Mouse (Mus musculus) forebrain, embryonic 16.5 days (tissue): ENCODE data around the gene Cmc1. TPM values are rescaled to one million over a fixed set of nuclear protein-coding genes. Genes with fewer than 3 reads are reported as not detected.

Experiments used
- ATAC-seq: fragments of 200-750 bp; cut with Nextera tagmentation; 2 replicates; pipeline ENCODE4 v1.8.0; 2017; ENCODE audit warnings: mild to moderate bottlenecking, moderate library complexity
- H3K27ac ChIP-seq: fragments of 300-500 bp; sonication (generic); 2 replicates; pipeline ENCODE4 v1.5.1; 2014; ENCODE audit warnings: low read length, control low read depth
- H3K27me3 ChIP-seq: fragments of 300-500 bp; sonication (generic); replicated peaks from 2 replicates; pipeline ENCODE4 v1.6.1; 2014; ENCODE audit warnings: low read length; ENCODE audit not compliant: control insufficient read depth, insufficient read depth
- H3K36me3 ChIP-seq: fragments of 300-500 bp; sonication (generic); 2 replicates; pipeline ENCODE4 v1.6.1; 2014; ENCODE audit not compliant: control insufficient read depth, insufficient read depth
- H3K4me1 ChIP-seq: fragments of 300-500 bp; sonication (generic); replicated peaks from 2 replicates; pipeline ENCODE4 v1.6.1; 2014; ENCODE audit warnings: low read length; ENCODE audit not compliant: control insufficient read depth, insufficient read depth
- H3K4me2 ChIP-seq: fragments of 300-500 bp; sonication (generic); 2 replicates; pipeline ENCODE4 v1.6.1; 2014; ENCODE audit warnings: mild to moderate bottlenecking, low read length, control low read depth
- H3K4me3 ChIP-seq: fragments of 300-500 bp; sonication (generic); replicated peaks from 2 replicates; pipeline ENCODE4 v1.5.1; 2014; ENCODE audit warnings: mild to moderate bottlenecking, low read length, control low read depth
- H3K9ac ChIP-seq: fragments of 300-500 bp; sonication (generic); replicated peaks from 2 replicates; pipeline ENCODE4 v1.6.1; 2014; ENCODE audit warnings: low read depth, low read length, control low read depth
- H3K9me3 ChIP-seq: fragments of 300-500 bp; sonication (generic); 2 replicates; pipeline ENCODE4 v1.6.1; 2016; ENCODE audit warnings: low read length; ENCODE audit not compliant: control insufficient read depth
- WGBS: fragments of 180-500 bp; shearing (Covaris S2); extraction: QIAGEN DNeasy Blood & Tissue Kit; methylation state at CpG from one replicate; pipeline ENCODE4 v1.1.7; 2014; 5-methylcytosine and 5-hydroxymethylcytosine counted together
- polyA plus RNA-seq: library from polyadenylated mRNA; unstranded; fragments of >200 nt; fragmentation: Nextera tagmentation; extraction: Ambion mirVana; gene quantifications from 2 replicates; pipeline ENCODE4 v1.2.1, GENCODE M21; 2015

The Cmc1 gene
- polyA plus RNA-seq, 1 experiment from 2014 or later, result 37.8 TPM

GRCm38 (mm10) chr9:118053286-118053685 lies 96.7 kb downstream of the Cmc1 start:
- H3K9ac ChIP-seq, result no peak overlapping the region
- no peaks in the 10 kb centered on the region for H3K27me3 ChIP-seq
- WGBS, result 37% methylated on average over 1 of the region's 1 CpGs
- no peak overlapping the region for H3K4me2 ChIP-seq
- no peaks in the 10 kb centered on the region for H3K9me3 ChIP-seq
- no peak overlapping the region for H3K4me3 ChIP-seq
- no peak for ATAC-seq
- H3K4me1 ChIP-seq, result no peaks in the 10 kb centered on the region
- H3K36me3 ChIP-seq, result peaks cover 15% of the 10 kb centered on the region
- no peak overlapping the region for H3K27ac ChIP-seq

- H3K4me1 ChIP-seq, result peaks cover 20% of the 10 kb centered on the region
- no peaks in the 10 kb centered on the region for H3K27me3 ChIP-seq
- no peak overlapping the region for H3K4me3 ChIP-seq
- no peak overlapping the region for H3K27ac ChIP-seq
- ATAC-seq, result no peak
- WGBS, result 62% methylated on average over 1 of the region's 1 CpGs
- H3K9ac ChIP-seq, result no peak overlapping the region
- H3K4me2 ChIP-seq, result no peak overlapping the region
- H3K9me3 ChIP-seq, result no peaks in the 10 kb centered on the region
- H3K36me3 ChIP-seq, result peaks cover 2% of the 10 kb centered on the region
Observed at GRCm38 (mm10) chr9:118045011-118045533, 104.9 kb downstream of the Cmc1 start.

DNA sequence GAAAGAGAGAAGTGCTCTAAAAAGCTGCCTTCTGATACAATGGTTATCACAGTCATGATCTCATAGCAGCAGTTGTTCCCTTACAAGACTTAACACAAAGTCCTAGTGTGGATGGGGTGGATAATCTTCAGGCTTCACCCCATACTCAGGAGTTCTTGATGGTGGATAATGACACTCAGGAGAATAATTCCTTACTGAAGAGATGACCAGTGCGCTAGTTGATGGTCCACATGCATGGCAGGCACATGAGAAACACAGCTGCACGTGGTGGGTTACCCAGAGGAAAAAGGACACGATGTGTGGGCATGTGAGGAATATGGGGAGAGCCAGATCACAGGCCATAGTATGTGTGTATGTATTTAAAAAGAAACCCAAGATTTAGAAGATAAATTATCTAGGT lies 106.4 kb downstream of the Cmc1 start:
- Histone ChIP-seq H3K4me3 (no peak overlapping the region), H3K4me1 (peaks cover 23% of the 10 kb centered on the region), H3K9me3 (no peaks in the 10 kb centered on the region), H3K27ac (no peak overlapping the region), H3K36me3 (no peaks in the 10 kb centered on the region; the same call in 1 of the 2 replicates), H3K9ac (no peak overlapping the region), H3K4me2 (no peak overlapping the region), H3K27me3 (no peaks in the 10 kb centered on the region)
- ATAC-seq, result no peak
- 97% methylated on average over 3 of the region's 3 CpGs for WGBS

DNA sequence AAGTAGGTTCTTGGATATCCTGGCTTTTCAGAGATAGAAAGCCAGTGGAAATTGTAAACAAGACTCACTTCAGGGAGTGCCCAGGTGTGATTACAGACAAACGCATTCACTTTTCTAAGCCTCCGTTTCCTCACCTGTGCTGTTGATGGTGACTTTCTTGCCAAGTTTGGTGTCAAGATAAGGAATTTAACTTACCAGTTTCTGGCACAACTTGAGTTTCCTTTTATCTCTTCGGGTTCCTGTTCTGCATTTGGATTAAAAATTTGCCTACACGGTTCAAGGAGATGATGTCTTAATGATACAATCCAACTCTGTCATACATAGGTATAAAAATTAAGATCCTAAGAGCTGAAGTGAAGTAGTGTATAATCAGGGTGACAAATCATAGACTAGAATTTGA lies 107.2 kb downstream of the Cmc1 start:
- Histone ChIP-seq H3K27ac (no peak overlapping the region), H3K9ac (no peak overlapping the region), H3K4me3 (no peak overlapping the region), H3K9me3 (no peaks in the 10 kb centered on the region), H3K4me1 (peaks cover 23% of the 10 kb centered on the region), H3K36me3 (no peaks in the 10 kb centered on the region), H3K4me2 (no peak overlapping the region), H3K27me3 (no peaks in the 10 kb centered on the region)
- 83% methylated on average over 4 of the region's 4 CpGs for WGBS
- ATAC-seq, result no peak

DNA sequence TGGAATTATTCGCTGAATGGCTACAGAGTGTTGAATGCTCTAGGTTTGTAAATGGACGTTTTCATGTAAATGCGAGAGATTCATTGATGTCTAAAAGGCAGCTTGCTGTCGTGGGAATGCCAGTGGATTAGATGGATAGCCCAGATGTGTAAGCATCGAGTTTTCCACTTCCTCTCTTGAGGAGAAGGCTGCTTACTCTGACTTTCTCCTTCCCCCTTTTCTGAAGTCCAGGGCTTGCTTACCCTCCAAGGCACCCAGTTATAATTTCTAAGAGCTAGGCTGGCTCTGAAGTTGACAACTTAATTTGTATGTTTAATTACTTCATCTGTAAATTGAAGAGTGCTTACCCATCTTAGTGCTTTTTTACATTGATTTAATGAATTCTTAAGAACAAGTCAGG lies 108.3 kb downstream of the Cmc1 start:
- peaks cover 23% of the 10 kb centered on the region for H3K4me1 ChIP-seq
- WGBS, result 16% methylated on average over 5 of the region's 5 CpGs
- peak overlapping the region; percentile 90 for H3K4me3 ChIP-seq
- no peaks in the 10 kb centered on the region for H3K9me3 ChIP-seq
- peak overlapping the region; percentile 88 for H3K4me2 ChIP-seq
- no peaks in the 10 kb centered on the region for H3K27me3 ChIP-seq
- H3K27ac ChIP-seq, result no peak overlapping the region
- H3K36me3 ChIP-seq, result no peaks in the 10 kb centered on the region
- H3K9ac ChIP-seq, result peak overlapping the region; percentile 97
- ATAC-seq, result no peak

- H3K9me3 ChIP-seq, result no peaks in the 10 kb centered on the region
- H3K9ac ChIP-seq, result peak overlapping the region; percentile 97
- no peaks in the 10 kb centered on the region for H3K27me3 ChIP-seq
- H3K27ac ChIP-seq, result peak overlapping the region; percentile 94
- peak overlapping the region; percentile 88 for H3K4me2 ChIP-seq
- 2% methylated on average over 19 of the region's 21 CpGs for WGBS
- ATAC-seq, result no peak
- H3K4me1 ChIP-seq, result peaks cover 23% of the 10 kb centered on the region
- no peaks in the 10 kb centered on the region for H3K36me3 ChIP-seq
- H3K4me3 ChIP-seq, result peak overlapping the region; percentile 90
Observed at GRCm38 (mm10) chr9:118041022-118041400, 109.0 kb downstream of the Cmc1 start.

- H3K4me3 ChIP-seq, result peak within 1 kb of the TSS; percentile 90
- no peaks in the 10 kb centered on the region for H3K36me3 ChIP-seq
- no peaks in the 10 kb centered on the region for H3K27me3 ChIP-seq
- ATAC-seq, result peak; percentile 99
- H3K4me2 ChIP-seq, result peak within 1 kb of the TSS; percentile 88
- H3K27ac ChIP-seq, result peak within 1 kb of the TSS; percentile 94
- H3K9me3 ChIP-seq, result no peaks in the 10 kb centered on the region
- H3K4me1 ChIP-seq, result peaks cover 23% of the 10 kb centered on the region
- peak within 1 kb of the TSS; percentile 97 for H3K9ac ChIP-seq
- under 1% methylated on average over 86 of the region's 87 CpGs for WGBS
Observed at GRCm38 (mm10) chr9:118040218-118041021, 109.6 kb downstream of the Cmc1 start, which contains the start of gene Azi2. Gene Azi2 (plus strand): TSS chr9:118040499.

DNA sequence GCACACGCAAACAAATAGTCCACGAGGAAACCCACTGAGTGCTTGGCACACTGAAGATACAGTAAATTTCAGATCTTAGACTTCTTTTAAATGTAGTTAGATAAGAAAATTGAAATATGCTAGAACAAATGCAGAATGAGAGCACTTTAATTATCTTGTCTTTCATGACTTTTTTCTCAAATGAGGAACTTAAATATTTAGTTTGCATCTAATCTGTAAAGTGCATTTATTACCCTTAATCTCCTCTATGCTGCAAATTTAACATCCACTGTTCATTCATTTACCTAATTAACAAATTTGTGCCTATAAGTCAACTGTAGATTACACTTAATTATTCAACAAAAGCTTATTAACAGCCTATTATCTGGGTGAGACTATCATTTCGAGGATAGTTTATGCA lies 115.0 kb downstream of the Cmc1 start:
- H3K36me3 ChIP-seq, result no peaks in the 10 kb centered on the region
- no peaks in the 10 kb centered on the region for H3K27me3 ChIP-seq
- no peak overlapping the region for H3K4me2 ChIP-seq
- no peak overlapping the region for H3K4me3 ChIP-seq
- no peak overlapping the region for H3K9ac ChIP-seq
- ATAC-seq, result no peak
- WGBS, result 81% methylated on average over 3 of the region's 3 CpGs
- no peak overlapping the region for H3K27ac ChIP-seq
- 0 out of 2 replicates have a peak, but pooled peaks cover 3% of the 10 kb centered on the region for H3K4me1 ChIP-seq
- no peaks in the 10 kb centered on the region for H3K9me3 ChIP-seq

DNA sequence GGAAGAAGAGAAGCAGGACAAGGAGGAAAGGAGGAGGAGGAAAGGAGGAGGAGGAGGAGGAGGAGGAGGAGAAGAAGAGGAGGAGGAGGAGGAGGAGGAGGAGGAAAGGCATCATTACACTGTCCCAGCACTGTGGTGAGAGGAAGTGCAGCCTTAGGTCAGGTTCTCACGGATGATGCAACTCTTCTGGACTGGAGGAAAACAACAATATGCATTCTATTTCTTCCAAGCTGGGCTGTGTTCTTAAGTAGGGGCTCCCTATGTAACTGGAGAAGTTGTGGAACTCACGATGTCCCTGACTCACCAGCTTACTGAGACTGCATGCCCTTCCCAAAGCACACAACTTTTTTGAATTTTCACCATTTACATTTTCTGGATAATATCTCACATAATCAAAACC lies 118.3 kb downstream of the Cmc1 start:
- no peak for ATAC-seq
- no peaks in the 10 kb centered on the region for H3K4me1 ChIP-seq
- H3K27me3 ChIP-seq, result no peaks in the 10 kb centered on the region
- 59% methylated on average over 2 of the region's 2 CpGs for WGBS
- H3K9me3 ChIP-seq, result no peaks in the 10 kb centered on the region
- H3K9ac ChIP-seq, result no peak overlapping the region
- H3K27ac ChIP-seq, result no peak overlapping the region
- H3K4me2 ChIP-seq, result no peak overlapping the region
- H3K4me3 ChIP-seq, result no peak overlapping the region
- H3K36me3 ChIP-seq, result no peaks in the 10 kb centered on the region
